Mouse (Mus musculus) heart, postnatal 14 days (tissue): Measurements from ENCODE around the gene Cks1brt. TPM values are rescaled to one million over a fixed set of nuclear protein-coding genes. Genes with fewer than 3 reads are reported as not detected.
A peak's percentile ranks its signal among the peaks of the same experiment; 100 is the strongest.
"Not testable (repeated sequence)": the region's sequence is repeated elsewhere in the genome, so short reads cannot be mapped to it uniquely, and the experiment has no call there.

ENCODE experiments used
- DNase-seq, 2 experiments: peaks; one replicate each; pipeline ENCODE4 v3.0.0; 2021 to 2022
- intact Hi-C: fragments of 180-260 bp; cut with DNase I; formaldehyde crosslinking; loops from one replicate; pipeline ENCODE4 v1.15.1; 2025
- long read RNA-seq, 2 experiments: library from polyadenylated mRNA; stranded (forward); transcript quantifications; one replicate each; pipeline ENCODE4 v2.0.0; 2021
- microRNA-seq, 2 experiments: library from miRNA; unstranded; fragments of <30 nt; microRNA quantifications; one replicate each; pipeline ENCODE4 v1.2.0; 2021 to 2022
- total RNA-seq, 2 experiments: library from RNA; stranded (reverse); gene quantifications; 2 replicates each; pipeline ENCODE4 v1.2.3; 2021

Cks1brt gene
- total RNA-seq = not detected
- long read RNA-seq, experiment 1 = 0 reads
- long read RNA-seq, experiment 2 = 0 reads

GRCm38 (mm10) chr8:85151624-85152023 is at the start of gene Cks1brt:
Gene Cks1brt, plus strand, starts transcription at chr8:85151924.
- no peak for DNase-seq
- intact Hi-C loops = no loop called here

GRCm38 (mm10) chr8:85113241-85113640 is 38.5 kb upstream of the Cks1brt start:
- intact Hi-C loops = no loop called here

DNA sequence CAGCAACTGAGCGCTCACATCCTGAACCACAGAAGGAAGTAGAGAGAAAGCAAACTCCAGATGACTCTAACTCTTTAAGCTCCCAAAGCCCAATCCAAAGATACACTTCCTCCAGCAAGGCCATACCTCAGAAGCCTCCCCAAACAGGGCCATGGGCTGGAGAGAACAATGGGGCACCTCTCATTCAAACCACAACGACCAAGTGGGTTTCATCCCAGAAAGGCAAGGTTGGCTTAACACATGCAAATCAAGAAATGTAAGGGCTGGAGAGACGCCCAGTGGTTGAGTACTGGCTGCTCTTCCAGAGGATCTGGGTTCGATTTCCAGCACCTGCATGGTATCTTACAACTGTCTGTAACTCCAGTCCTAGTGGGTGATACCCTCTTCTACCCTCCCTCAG is 36.2 kb upstream of the Cks1brt start:
- no peak for DNase-seq
- intact Hi-C loops = no loop called here

More at GRCm38 (mm10) chr8:85113241-85113640, 38.5 kb upstream of the Cks1brt start:
- DNase-seq = no peak

GRCm38 (mm10) chr8:85116984-85117383 is 34.7 kb upstream of the Cks1brt start:
- no peak for DNase-seq
- intact Hi-C loops = no loop called here

- intact Hi-C loops = no loop called here
- DNase-seq = peak; percentile 71 to 81
Observed at GRCm38 (mm10) chr8:85119052-85119981, 32.4 kb upstream of the Cks1brt start.

DNA sequence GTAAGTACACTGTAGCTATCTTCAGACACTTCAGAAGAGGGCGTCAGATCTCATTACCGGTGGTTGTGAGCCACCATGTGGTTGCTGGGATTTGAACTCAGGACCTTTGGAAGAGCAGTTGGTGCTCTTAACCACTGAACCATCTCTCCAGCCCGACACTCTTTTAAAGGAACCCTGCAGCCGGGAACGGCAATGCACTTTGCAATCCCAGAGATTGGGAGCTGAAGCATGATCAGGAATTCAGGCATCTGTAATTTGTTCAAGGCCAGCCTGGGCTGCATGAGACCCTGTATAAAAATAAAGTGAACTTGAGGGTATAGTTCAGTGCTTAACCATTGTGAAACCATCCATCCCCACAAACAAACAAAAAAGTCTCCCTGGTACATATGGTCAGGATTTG is 31.5 kb upstream of the Cks1brt start:
- DNase-seq, intact Hi-C loops: not testable (repeated sequence)

GRCm38 (mm10) chr8:85122995-85123394 is 28.7 kb upstream of the Cks1brt start, which contains the start of gene Zfp791:
Gene Zfp791, minus strand, starts transcription at chr8:85123095.
- no peak for DNase-seq
- intact Hi-C loops = no loop called here

- intact Hi-C loops = no loop called here
- DNase-seq = no peak
Observed at GRCm38 (mm10) chr8:85123691-85124090, 28.0 kb upstream of the Cks1brt start.

DNA sequence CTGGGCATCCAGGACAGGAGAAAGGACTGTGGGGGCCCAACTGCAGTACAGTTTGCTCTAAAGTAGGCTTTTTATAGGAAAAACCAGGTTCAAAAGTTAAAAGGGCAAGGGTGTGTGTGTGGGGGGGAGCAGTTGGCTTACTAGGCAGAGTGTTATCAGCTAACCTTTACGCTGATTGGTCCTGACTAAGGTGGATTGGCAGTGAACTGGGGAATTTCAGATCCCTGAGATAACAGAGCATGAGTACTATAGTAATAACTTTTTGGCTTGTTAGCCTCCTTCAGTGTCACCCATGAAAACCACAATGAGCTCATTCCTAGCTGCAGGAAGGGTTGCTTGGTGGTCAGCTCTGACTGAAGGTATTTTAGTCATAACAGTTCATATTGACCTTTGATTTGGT is 19.4 kb upstream of the Cks1brt start:
- intact Hi-C loops = no loop called here
- no peak for DNase-seq

GRCm38 (mm10) chr8:85135690-85136089 is 16.0 kb upstream of the Cks1brt start:
- intact Hi-C loops, DNase-seq: not testable (repeated sequence)

GRCm38 (mm10) chr8:85142516-85142915 is 9.2 kb upstream of the Cks1brt start:
- intact Hi-C loops = no loop called here
- DNase-seq = no peak

- DNase-seq = peak; percentile 40 to 58
- intact Hi-C loops = loop anchor here (2.0 kb wide), 1 partner anchor 94 kb away; no protein-coding TSS in a partner anchor
Observed at GRCm38 (mm10) chr8:85171291-85171690, 19.6 kb downstream of the Cks1brt start.

DNA sequence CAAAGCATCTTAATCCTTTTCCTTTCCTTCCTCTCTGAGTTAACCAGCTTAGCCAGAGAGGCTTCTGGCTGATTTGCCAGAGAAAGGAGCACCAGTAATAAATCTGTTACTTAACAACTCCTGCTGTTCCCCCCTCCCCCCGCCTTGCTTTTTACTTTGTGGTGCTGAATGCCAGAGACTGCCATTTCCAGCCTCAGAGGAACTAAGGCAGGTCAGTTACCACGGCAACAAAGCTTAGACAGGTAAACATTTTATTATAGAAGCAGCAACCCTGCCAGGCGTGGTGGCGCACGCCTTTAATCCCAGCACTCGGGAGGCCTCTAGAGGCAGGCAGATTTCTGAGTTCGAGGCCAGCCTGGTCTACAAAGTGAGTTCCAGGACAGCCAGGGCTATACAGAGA is 24.2 kb downstream of the Cks1brt start:
- intact Hi-C loops = no loop called here
- no peak for DNase-seq

DNA sequence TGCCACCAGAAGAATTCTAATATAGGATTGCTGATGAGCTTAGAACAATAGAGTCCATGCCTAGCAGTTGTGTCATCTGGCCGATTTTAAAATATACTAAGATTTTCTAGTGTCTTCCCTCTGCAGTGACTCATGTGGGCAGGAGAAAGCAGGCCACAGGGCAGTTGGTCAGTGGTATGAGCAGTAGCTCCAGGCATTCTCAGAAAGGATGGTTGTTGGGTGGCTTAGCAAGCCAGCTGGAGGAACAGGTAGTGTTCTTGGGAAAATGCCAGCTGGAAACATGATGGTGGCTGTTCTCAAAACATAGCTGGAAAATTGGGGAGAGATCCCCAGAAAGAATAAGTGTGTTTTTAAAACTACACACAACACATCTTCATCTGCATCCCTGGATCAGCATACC is 40.6 kb downstream of the Cks1brt start:
- no peak for DNase-seq
- intact Hi-C loops = no loop called here

- no peak for DNase-seq
- intact Hi-C loops = no loop called here
Observed at GRCm38 (mm10) chr8:85220220-85220619, 68.5 kb downstream of the Cks1brt start.

DNA sequence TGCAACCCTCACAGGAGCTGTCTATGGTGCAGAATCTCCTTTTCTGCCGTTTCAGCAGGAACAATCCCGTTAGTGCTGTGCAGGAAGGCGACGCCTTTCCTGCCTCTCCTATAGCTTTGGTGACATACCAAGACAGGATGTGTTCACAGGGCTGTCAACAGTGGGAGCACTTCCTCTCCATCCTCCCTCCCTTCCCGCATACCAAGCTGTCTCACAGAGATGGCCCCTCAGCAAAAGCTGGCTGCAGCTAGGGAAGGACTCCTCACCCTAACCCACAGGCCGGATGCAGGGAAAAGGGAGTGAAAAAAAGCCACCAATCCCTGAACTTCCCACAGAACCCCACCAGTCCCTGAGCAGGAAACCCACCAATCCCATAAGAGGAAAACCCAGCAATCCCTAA is 69.3 kb downstream of the Cks1brt start:
- intact Hi-C loops = no loop called here
- peak; percentile 14 to 34 for DNase-seq

Small RNAs within 50 kb of the gene (microRNA-seq; reads per million reads assigned to microRNA genes)
- gene Gm23388 = 0 reads per million in 2 experiments

Other genes starting within 250 kb of the Cks1brt start
- not detected for gene Klf1, start 250.0 kb upstream of the Cks1brt start, total RNA-seq
- 1 to 10 TPM; 5.9 to 7.3 TPM for gene Dnase2a, start 243.4 kb upstream of the Cks1brt start, total RNA-seq
- gene Mast1, start 214.6 kb upstream of the Cks1brt start, total RNA-seq = not detected
- not detected for gene Rtbdn, start 204.9 kb upstream of the Cks1brt start, total RNA-seq
- gene Gm49661, start 182.5 kb upstream of the Cks1brt start, total RNA-seq = 1 to 10 TPM; 1.1 to 2.7 TPM
- 100 to 1,000 TPM; 627 to 727 TPM for gene Prdx2, start 182.3 kb upstream of the Cks1brt start, total RNA-seq
- gene Rnaseh2a, start 182.2 kb upstream of the Cks1brt start, total RNA-seq = 10 to 100 TPM; 39.7 to 50.7 TPM
- 10 to 100 TPM; 11.2 to 13.9 TPM for gene Junb, start 173.2 kb upstream of the Cks1brt start, total RNA-seq
- 1 to 10 TPM; 1.6 to 2.0 TPM for gene Hook2, start 161.3 kb upstream of the Cks1brt start, total RNA-seq
- gene Best2, start 137.4 kb upstream of the Cks1brt start, total RNA-seq = not detected
- gene Asna1, start 126.6 kb upstream of the Cks1brt start, total RNA-seq = 10 to 100 TPM; 65.7 to 67.1 TPM
- gene Trir, start 125.1 kb upstream of the Cks1brt start, total RNA-seq = 10 to 100 TPM; 90.8 to 99.1 TPM
- gene Tnpo2, start 115.0 kb upstream of the Cks1brt start, total RNA-seq = 10 to 100 TPM; 28.0 to 42.2 TPM
- gene Fbxw9, start 91.9 kb upstream of the Cks1brt start, total RNA-seq = 1 to 10 TPM; 6.8 to 9.1 TPM
- not detected for gene Gm5741, start 83.9 kb upstream of the Cks1brt start, total RNA-seq
- gene Dhps, start 80.2 kb upstream of the Cks1brt start, total RNA-seq = 10 to 100 TPM; 23.5 to 27.8 TPM
- 10 to 100 TPM; 37.0 to 40.2 TPM for gene Wdr83os, start 71.2 kb upstream of the Cks1brt start, total RNA-seq
- gene Wdr83, start 70.6 kb upstream of the Cks1brt start, total RNA-seq = 10 to 100 TPM; 27.2 to 27.6 TPM
- gene Man2b1, start 68.7 kb upstream of the Cks1brt start, total RNA-seq = 10 to 100 TPM; 30.4 to 37.8 TPM
- gene Zfp791, start 28.8 kb upstream of the Cks1brt start, total RNA-seq = 1 to 10 TPM; 2.0 to 2.5 TPM
- gene Olfr371, start 74.1 kb downstream of the Cks1brt start, total RNA-seq = not detected
- 10 to 100 TPM in 1 of 2 experiments, 1 to 10 TPM in 1; 9.7 to 10.9 TPM for gene Orc6, start 147.7 kb downstream of the Cks1brt start, total RNA-seq
- gene Vps35, start 147.9 kb downstream of the Cks1brt start, total RNA-seq = 10 to 100 TPM; 64.2 to 68.4 TPM
- gene Mylk3, start 234.4 kb downstream of the Cks1brt start, total RNA-seq = 100 to 1,000 TPM; 332 to 359 TPM